ENCODE assay signal across 11 mouse cellular contexts in genomic region chr11:117496812-117497211, GRCm38 (mm10). TPM values are rescaled to one million over a fixed set of nuclear protein-coding genes. Genes with fewer than 3 reads are reported as not detected.
DNase-seq lines count a peak whose midpoint lies in the region; ATAC-seq and TF ChIP-seq lines count a peak whose summit lies in the region.
"Had no signal": no experiment of that assay in that cellular context is flagged by ENCODE, and none has a peak within 500 bp of the region (broad histone marks: within the 10 kb centered on the region; RNA-seq: fewer than 3 reads in every experiment).

No protein-coding gene starts in this region.

- H3K9ac ChIP-seq in stomach, embryonic 14.5 days (replicated peaks; ENCODE audit: low read depth, low read length): no peak overlapping the region
- no peak overlapping the region for H3K9ac ChIP-seq in stomach, postnatal 0 days (ENCODE audit: low read length)
- H3K9ac ChIP-seq in midbrain, embryonic 11.5 days (ENCODE audit: low read length): peak overlapping the region; percentile 43; the same call in 1 of the 2 replicates

- H3K4me1 ChIP-seq in stomach, embryonic 14.5 days (ENCODE audit: control insufficient read depth, insufficient read depth, low read length): peaks cover 15% of the 10 kb centered on the region
- H3K4me1 ChIP-seq in stomach, postnatal 0 days (replicated peaks; ENCODE audit: control insufficient read depth, insufficient read depth): 0 out of 2 replicates have a peak, but pooled peaks cover 2% of the 10 kb centered on the region
- peaks cover 34% of the 10 kb centered on the region for H3K4me1 ChIP-seq in midbrain, embryonic 11.5 days (ENCODE audit: control insufficient read depth, insufficient read depth, low read length)

- peak; percentile 21 for DNase-seq in embryo, embryonic 10 days (ENCODE audit: low spot score)
- no peak for DNase-seq in embryo, embryonic 10.5 days (ENCODE audit: low spot score)
- DNase-seq in stomach, postnatal 0 days (ENCODE audit: low spot score): no peak
- peak; percentile 88 for DNase-seq in midbrain, embryonic 11.5 days (ENCODE audit: low spot score, missing footprints)
- DNase-seq in adrenal gland, adult 18-20 months (ENCODE audit: low spot score in 2 of 2): no peak
- no peak for DNase-seq in yolk sac, embryonic 10.5 days (ENCODE audit: low spot score)
- DNase-seq: heart, adult 18-20 months; liver had no signal

- TF ChIP-seq CTCF in stomach, postnatal 0 days (IDR thresholded peaks at IDR 0.05; ENCODE audit: low read depth): no peak

- H3K27ac ChIP-seq in stomach, embryonic 14.5 days (ENCODE audit: low read length): peak overlapping the region; percentile 48; the same call in 1 of the 2 replicates
- H3K27ac ChIP-seq in stomach, postnatal 0 days (replicated peaks): no peak overlapping the region; the same call in 1 of the 2 replicates
- peak overlapping the region; percentile 85 for H3K27ac ChIP-seq in midbrain, embryonic 11.5 days (ENCODE audit: low read depth, low read length)
- H3K27ac ChIP-seq: kidney, postnatal 0 days had no signal

- ATAC-seq in stomach, embryonic 14.5 days (ENCODE audit: insufficient number of reproducible peaks, insufficient read depth, low FRiP score, low read depth): no peak
- no peak; the same call in 1 of the 2 replicates for ATAC-seq in stomach, postnatal 0 days (ENCODE audit: low FRiP score, low TSS enrichment)
- peak; percentile 50 for ATAC-seq in midbrain, embryonic 11.5 days (ENCODE audit: low FRiP score)
- no peak for ATAC-seq in cerebellum, adult (ENCODE audit: insufficient number of reproducible peaks, low FRiP score, low TSS enrichment)

- no peaks in the 10 kb centered on the region for H3K36me3 ChIP-seq in stomach, embryonic 14.5 days (ENCODE audit: control insufficient read depth, insufficient read depth, low read length)
- H3K36me3 ChIP-seq in stomach, postnatal 0 days (ENCODE audit: control insufficient read depth, insufficient read depth, low read length): no peaks in the 10 kb centered on the region
- no peaks in the 10 kb centered on the region for H3K36me3 ChIP-seq in midbrain, embryonic 11.5 days (ENCODE audit: control insufficient read depth, insufficient read depth, low read length)

- H3K27me3 ChIP-seq in stomach, embryonic 14.5 days (ENCODE audit: control insufficient read depth, insufficient read depth, low read length): no peaks in the 10 kb centered on the region
- H3K27me3 ChIP-seq in stomach, postnatal 0 days (ENCODE audit: control insufficient read depth, insufficient read depth, low read length): no peaks in the 10 kb centered on the region
- no peaks in the 10 kb centered on the region for H3K27me3 ChIP-seq in midbrain, embryonic 11.5 days (ENCODE audit: control insufficient read depth, insufficient read depth, low read length)

- 44% methylated on average over 4 of the region's 4 CpGs for WGBS in stomach, embryonic 14.5 days
- 47% methylated on average over 4 of the region's 4 CpGs for WGBS in stomach, postnatal 0 days
- 37% methylated on average over 4 of the region's 4 CpGs for WGBS in midbrain, embryonic 11.5 days

- no peak for TF ChIP-seq EP300 in stomach, postnatal 0 days (optimal IDR thresholded peaks at IDR 0.05)

- 0 out of 2 replicates have a peak overlapping the region, but pooled peaks have one; percentile 31 for H3K4me2 ChIP-seq in stomach, embryonic 14.5 days (replicated peaks; ENCODE audit: low read depth, low read length)
- no peak overlapping the region for H3K4me2 ChIP-seq in stomach, postnatal 0 days (replicated peaks; ENCODE audit: low read depth)
- H3K4me2 ChIP-seq in midbrain, embryonic 11.5 days: peak overlapping the region; percentile 33

- no peaks in the 10 kb centered on the region for H3K9me3 ChIP-seq in stomach, embryonic 14.5 days (ENCODE audit: control insufficient read depth, low read depth, low read length)
- H3K9me3 ChIP-seq in stomach, postnatal 0 days (ENCODE audit: control insufficient read depth, low read length): no peaks in the 10 kb centered on the region
- no peaks in the 10 kb centered on the region for H3K9me3 ChIP-seq in midbrain, embryonic 11.5 days (ENCODE audit: control insufficient read depth, low read length)

- no peak overlapping the region for H3K4me3 ChIP-seq in stomach, embryonic 14.5 days (ENCODE audit: low read depth, low read length)
- no peak overlapping the region for H3K4me3 ChIP-seq in stomach, postnatal 0 days (ENCODE audit: low read depth, low read length)
- H3K4me3 ChIP-seq in midbrain, embryonic 11.5 days (ENCODE audit: low read depth, low read length): no peak overlapping the region

RNA-seq across cellular contexts. Expression of gene Gm11733, which starts 12.6 kb away (rescaled TPM):
- not detected in 2 replicates for polyA plus RNA-seq in stomach, embryonic 14.5 days (2014; fragmentation: Nextera tagmentation; extraction: Ambion mirVana)
- polyA plus RNA-seq in stomach, postnatal 0 days (2015; fragmentation: Nextera tagmentation; extraction: Ambion mirVana): not detected in 2 replicates
- polyA plus RNA-seq in midbrain, embryonic 11.5 days (2014; fragmentation: Nextera tagmentation; extraction: Ambion mirVana): 0.25 TPM in 1 of 2 replicates, not detected in the other
- total RNA-seq in adrenal gland, adult 18-20 months (2021): not detected
- total RNA-seq: heart, adult 18-20 months had no signal
- polyA plus RNA-seq: kidney, postnatal 0 days had no signal

Comparison
In these comparisons a context has a peak if more than half of its experiments do, and no peak if none do; other contexts are left out.
1. DNase-seq: peak in embryo, embryonic 10 days (single experiment) and midbrain, embryonic 11.5 days (single experiment); none in embryo, embryonic 10.5 days (single experiment), stomach, postnatal 0 days (single experiment), adrenal gland, adult 18-20 months (0 of 2) and yolk sac, embryonic 10.5 days (single experiment).